Mouse (Mus musculus) megakaryocyte, embryonic 14.5 days (primary cell): ENCODE measurements around the gene Plxdc1.

Source experiments
- FLI1 ChIP-seq: IDR thresholded peaks from 2 replicates; pipeline ENCODE4 v1.6.1; 2012; ENCODE audit warnings: low read length, inconsistent platforms, mixed read lengths
- GATA1 ChIP-seq: IDR thresholded peaks from 3 replicates; pipeline ENCODE4 v1.6.1; 2012; ENCODE audit warnings: mixed read lengths, low read length, inconsistent platforms, borderline replicate concordance

- no peak for TF ChIP-seq FLI1
- no peak for TF ChIP-seq GATA1
Measured at GRCm38 (mm10) chr11:97928905-97929304, 57.3 kb downstream of the Plxdc1 start.
